Mouse (Mus musculus): Measurements from ENCODE around the gene Cnga2.

DNA sequence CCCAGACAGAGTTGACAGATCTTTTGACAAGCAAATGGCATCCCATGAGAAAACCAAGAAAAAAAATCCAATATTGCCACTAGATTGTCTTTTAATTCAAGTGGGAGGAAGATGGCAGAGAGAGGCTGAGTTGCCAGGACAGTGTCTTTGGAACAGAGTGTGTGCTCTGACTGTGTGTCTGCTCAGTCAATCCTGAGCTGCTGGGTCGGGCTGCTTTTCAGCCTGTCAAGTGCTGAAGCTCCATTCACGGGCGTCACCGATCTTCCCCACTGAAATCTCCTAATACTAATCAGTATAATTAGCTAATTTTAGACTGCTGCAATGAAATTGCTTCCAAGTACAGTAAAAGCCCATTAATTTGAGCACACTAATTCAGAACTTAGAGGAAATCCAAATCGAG, 20.3 kb upstream of the Cnga2 start:
- TF ChIP-seq CTCF (conservative IDR thresholded peaks at IDR 0.05; ENCODE audit: low read length) (no peak), NANOG (IDR thresholded peaks at IDR 0.05; ENCODE audit: borderline replicate concordance, low read length) (no peak)

All from E14TG2a.4 (cell line).